Mouse (Mus musculus) adrenal gland, postnatal 36 days (tissue): Measurements from ENCODE around the gene Ppif. TPM values are rescaled to one million over a fixed set of nuclear protein-coding genes. Genes with fewer than 3 reads are reported as not detected.

Experiments used
- DNase-seq, 2 experiments: peaks; one replicate each; pipeline ENCODE4 v3.0.0; 2021; ENCODE audit warnings: mixed read lengths in 1 of 2
- total RNA-seq, 2 experiments: library from RNA; stranded (reverse); gene quantifications; 2 replicates each; pipeline ENCODE4 v1.2.3; 2021

Gene Ppif
- total RNA-seq, 2 experiments from 2014 or later, result 24.4 to 27.7 TPM

DNA sequence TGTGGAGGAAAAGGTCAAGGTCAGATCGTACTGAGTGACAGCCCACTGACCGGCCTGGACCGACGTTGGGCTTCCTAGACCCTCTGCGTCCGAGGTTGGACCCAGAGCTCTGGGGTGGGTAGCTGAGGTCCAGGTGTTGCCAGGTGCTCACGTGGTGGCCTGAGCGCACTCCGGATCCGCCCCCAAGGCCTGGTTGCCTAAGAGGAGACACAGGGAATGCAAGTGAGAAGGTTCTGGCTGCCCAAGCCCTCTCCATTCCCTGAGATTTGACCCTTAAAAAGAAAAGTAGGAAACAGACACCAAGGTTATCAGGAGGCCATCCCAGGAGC is 579 bp downstream of the Ppif start:
- peak in 1 of 2 experiments; percentile 45 for DNase-seq

DNA sequence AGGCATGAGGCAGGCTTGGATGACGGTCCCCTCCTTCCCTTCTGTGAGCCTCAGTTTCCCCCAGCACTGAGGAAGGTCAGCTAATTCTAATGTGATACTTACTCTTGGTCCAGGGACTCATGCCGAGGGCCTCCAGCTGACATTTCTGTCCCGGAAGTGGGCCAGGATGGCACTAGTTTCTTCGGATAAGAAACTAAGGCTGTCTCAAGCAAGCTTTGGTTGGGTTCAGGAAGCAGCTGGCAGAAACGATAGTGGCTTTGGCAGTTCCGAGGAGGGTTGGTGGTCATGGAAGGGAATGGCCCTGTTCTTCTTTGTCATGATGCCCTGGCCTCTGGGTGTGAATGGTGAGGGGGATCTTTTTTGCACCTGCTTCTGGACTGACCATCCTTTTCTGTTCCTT is 1.1 kb downstream of the Ppif start:
- no peak for DNase-seq

GRCm38 (mm10) chr14:25696356-25696755 is 2.4 kb downstream of the Ppif start:
- no peak for DNase-seq

- no peak for DNase-seq
Observed at GRCm38 (mm10) chr14:25701986-25702385, 8.0 kb downstream of the Ppif start.

DNA sequence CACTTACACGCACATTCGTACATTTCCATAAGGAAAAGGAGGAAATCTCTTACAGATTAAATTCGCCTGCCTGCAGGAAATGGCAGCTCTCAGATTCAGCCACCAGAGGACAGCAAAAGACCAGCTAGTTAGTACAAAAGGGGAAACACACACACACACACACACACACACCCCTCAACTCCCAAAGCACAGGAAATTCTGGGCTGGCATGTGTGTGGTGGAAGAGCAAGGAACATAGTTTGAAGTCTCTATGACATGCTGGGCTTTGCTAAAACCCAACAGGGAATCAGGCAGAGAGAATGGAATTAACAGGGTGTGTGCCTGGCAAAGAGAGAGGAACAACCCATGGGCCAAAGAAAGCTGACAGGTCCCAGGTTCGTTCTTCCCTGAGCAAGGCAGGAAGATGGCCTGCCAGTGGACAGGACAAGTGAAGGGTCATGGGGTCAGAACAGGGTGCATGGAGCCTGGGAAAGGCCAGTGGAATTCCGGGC is 13.8 kb downstream of the Ppif start:
- peak; percentile 53 to 80 for DNase-seq

- peak; percentile 72 to 73 for DNase-seq
Observed at GRCm38 (mm10) chr14:25708451-25708850, 14.5 kb downstream of the Ppif start.

DNA sequence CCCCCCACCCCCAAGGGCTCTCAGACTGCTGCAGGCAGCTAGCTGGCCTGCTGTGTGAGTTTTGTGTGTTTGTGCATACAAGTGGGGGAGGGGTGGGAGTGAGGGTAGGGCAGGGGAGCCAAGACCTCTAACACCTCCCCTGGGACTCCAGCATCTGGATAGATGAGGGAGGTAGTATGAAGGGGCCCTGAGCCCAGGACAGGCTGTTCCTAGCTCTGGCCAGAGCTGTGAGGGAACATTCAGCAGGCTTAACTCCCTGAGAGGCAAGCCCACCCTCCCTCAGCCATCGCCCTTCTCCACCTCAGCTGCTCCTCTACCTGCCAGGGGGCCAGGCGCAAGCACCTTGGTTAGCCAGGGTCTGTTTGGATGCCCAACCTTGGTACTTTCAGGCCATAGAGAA is 15.0 kb downstream of the Ppif start:
- peak in 1 of 2 experiments; percentile 20 for DNase-seq

DNA sequence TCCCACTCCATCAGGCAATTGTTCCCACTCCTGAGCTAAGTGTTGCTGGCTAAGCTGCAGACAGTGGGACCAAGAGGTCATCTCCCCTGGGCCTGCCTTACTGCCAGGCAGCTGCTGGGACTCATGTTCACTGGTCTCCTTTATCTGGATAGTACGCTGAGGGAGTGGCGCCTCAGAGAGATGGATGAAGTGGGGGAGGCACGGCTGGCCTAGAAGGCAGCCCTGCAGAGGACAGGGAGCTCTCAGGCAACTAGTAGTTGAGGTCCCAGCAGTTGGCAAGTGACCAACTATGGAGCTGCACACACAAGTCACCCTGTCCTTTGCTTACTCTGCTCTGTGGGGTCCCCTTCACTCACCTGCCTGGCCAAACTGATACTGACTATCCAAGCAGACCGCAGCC is 16.1 kb downstream of the Ppif start:
- no peak for DNase-seq

DNA sequence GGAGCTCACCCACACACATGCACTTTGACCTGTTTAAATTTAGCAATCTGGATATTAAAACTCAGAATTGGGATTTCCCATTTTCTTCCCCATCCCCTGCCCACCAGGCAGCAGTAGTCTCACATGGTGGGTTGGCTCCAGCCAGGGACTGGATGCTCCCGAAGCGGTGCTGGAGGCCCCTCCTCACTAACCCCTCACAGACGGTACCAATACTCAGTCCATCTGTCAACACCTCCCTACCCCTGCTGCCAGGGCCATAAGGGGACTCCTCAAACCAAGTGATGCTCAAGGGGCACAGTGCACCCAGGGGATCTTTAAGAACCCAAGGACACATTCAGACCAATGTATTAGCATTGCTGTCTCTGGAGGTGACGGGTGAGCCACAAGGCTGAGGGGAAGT is 16.7 kb downstream of the Ppif start:
- DNase-seq, result no peak

DNA sequence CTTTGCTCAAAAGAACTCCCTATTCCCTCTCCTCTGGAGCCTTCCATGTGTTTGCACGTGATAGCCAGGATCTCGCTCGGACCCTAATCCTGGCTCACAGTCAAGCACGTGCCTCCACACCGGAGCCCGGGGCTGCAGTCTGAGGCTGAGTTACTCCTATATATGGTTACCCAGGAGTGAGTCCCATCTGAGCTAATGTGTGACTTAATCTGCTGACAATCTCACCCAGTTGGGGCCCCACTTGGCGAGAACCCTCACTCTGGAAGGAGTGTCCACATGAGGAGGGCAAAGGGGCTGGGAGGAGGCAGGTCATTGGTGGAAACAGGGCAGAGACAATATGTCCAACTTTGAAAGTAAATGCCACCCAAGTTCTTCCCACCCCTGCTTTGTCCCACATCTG is 17.2 kb downstream of the Ppif start:
- no peak for DNase-seq

GRCm38 (mm10) chr14:25711602-25712001 is 17.6 kb downstream of the Ppif start:
- no peak for DNase-seq

DNA sequence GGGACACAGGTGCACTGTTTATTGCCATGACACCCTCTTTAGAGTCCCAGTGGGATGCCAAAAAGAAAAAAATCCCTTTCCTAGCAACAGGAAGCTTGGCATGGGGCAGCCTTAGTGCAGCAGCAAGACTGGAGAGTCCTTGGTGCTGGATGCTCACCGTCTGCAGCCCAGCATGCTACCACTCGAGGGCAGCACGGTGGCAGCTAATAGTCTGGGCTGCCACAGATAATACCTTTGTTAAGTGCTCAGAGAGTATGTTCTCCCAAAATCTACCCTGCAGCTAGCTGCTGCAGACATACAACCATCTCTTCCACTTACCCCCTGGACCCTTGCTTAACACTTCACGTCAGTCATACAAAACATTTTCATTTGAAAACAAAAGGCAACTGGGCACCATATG is 19.5 kb downstream of the Ppif start:
- peak; percentile 32 to 55 for DNase-seq

- DNase-seq, result peak in 1 of 2 experiments; percentile 40
Observed at GRCm38 (mm10) chr14:25716528-25716927, 22.6 kb downstream of the Ppif start.

DNA sequence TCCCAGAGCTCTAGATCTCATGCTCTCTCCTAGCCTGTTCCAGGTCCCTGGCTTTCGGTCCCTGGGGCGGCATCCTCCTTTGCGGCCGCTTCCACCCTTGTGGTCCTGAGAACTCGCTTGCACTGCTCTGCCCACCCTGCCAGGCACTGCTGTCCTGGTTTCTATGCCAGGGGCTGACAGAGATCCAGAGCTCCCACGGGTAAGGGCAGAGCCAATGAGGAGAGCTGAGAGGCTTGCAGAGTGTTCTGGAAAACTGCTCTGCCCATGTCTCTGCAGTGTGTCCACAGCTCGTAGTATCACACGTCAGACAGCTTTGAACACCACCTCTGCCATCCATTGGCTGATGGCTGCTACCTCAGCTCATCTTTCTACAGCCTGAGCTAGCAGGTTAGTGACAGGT is 23.8 kb downstream of the Ppif start:
- no peak for DNase-seq

- peak in 1 of 2 experiments; percentile 48 for DNase-seq
Observed at GRCm38 (mm10) chr14:25718471-25718870, 24.5 kb downstream of the Ppif start.

DNA sequence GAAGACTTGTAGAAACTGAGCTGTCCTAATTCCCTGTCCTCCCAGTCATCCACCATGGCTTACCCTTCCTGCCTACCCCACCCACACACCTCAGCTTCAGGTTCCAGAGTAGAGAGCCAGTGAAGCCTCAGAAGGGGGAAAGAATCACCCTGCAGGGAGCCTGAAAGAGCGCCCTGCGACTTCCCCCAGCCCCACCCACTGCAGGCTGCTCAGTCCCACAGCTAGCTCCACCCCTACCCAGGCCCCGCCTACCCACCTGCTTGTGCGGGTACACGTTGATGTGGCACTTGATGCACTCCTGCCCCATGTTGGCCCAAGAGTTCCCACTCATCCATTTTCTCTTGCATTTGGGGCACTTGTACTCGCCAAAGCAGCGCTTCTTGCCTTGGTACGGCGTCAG is 25.4 kb downstream of the Ppif start:
- DNase-seq, result no peak

GRCm38 (mm10) chr14:25720962-25721707 is 27.2 kb downstream of the Ppif start:
- no peak for DNase-seq

DNA sequence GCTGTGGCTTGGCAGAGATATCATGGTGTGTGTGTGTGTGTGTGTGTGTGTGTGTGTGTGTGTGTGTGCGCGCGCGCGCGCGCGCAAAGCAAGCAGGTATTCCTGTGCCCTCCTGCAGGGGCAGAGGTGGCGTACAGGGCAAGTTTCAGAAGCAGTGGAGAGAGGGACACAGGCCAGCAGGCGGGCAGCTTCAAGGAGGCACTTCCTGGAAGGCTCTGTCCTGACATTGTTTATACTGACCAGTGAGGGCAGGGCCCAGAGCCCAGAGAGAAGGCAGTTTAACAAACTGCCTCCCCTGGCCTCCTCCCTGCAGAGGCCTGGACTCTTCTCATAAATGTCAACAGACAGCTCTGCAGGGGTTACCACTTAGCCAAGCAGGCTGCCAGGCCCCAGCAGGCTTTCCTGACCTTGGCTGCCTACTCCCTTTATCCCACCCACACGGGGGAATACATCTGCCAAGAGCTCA is 31.1 kb downstream of the Ppif start:
- peak; percentile 44 to 65 for DNase-seq

DNA sequence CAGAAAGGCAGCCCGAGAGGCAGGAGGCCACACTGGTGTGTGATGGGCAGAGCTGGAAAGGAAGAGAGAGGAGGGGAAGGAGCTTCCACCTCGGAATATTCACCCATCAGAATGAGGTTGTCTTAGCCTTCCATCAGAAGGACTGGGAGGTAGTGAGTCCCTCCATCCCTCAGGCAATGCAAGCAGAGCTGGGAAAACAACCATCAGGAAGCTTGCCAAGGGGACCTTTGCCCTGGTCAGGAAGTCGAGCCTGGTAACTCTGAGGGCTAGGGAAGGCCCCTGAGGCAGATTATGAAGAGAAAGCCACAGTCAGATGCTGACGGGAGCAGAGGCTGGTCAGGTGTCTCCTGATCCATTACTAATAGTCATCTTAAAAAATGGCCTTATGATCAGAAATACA is 31.7 kb downstream of the Ppif start:
- peak; percentile 20 to 64 for DNase-seq

GRCm38 (mm10) chr14:25726226-25727148 is 32.5 kb downstream of the Ppif start:
- peak; percentile 63 to 68 for DNase-seq

GRCm38 (mm10) chr14:25727149-25727510 is 33.2 kb downstream of the Ppif start:
- DNase-seq, result no peak

DNA sequence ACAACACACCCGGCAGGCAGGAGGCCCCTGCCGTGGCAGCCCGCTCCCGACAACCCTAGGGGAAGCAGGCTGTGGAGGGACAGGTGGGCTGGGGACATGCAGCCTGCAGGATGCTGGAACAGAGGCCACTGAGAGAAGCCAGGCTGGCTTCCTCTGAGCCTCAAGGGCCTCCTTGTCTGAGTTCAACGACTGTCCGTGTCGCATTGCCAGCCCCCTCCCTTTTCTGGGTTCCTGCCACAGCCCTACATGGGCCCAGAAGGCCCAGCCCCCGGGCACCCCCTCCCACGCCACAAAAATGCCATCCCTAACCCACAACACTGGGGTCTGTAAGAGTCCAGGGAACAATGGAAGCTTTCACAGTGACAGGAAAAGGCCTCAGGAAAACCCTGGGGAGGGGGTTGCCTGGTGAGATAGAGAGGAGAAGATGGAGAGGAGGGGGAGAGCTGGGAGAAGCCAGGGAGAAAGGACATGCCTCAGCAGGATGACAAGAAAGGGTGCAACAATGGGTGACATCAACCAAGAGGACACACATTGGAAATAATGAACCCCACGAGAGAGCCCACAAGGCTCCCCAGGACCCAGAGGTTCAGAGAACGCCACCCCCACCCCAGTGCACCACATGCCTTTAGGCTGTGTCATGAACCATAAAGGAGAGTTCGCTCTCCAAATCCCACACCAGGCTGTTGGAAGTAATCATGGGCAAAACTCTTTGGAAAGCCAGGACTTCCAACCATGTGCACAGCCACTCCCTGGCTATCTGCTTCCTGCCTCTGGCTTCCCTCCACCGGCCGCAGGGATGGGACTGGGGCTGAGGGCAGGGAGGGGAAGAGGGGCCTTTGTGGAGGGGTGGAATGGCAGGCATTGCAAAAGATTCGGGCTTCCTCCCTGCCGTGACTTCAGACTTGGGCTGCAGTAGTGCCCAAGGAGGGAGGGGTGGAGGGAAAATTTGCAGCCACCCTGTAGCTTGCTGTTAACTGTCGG is 41.1 kb downstream of the Ppif start:
- DNase-seq, result no peak
